Mouse (Mus musculus) v-Abl transformed pro-B cells (cell line): ENCODE data around the gene Fgfr1op2.
"Not testable (repeated sequence)": the region's sequence is repeated elsewhere in the genome, so short reads cannot be mapped to it uniquely, and the experiment has no call there.

Experiments
- in situ Hi-C, 2 experiments: fragments of 400-800 bp; cut with MboI; formaldehyde crosslinking; loops; one replicate each; pipeline ENCODE4 v1.15.1; 2025; ENCODE audit not compliant: unreplicated experiment in 2 of 2

Fgfr1op2 gene

GRCm38 (mm10) chr6:146576903-146577302 lies at the start of gene Fgfr1op2:
Fgfr1op2 (plus strand) TSS chr6:146577203.
- in situ Hi-C loops = loop anchor here (5.0 to 10.0 kb wide), 3 partner anchors 60 to 162 kb away; partner anchors contain the start of gene Itpr2 (in 1 of the 2)

- in situ Hi-C loops = no loop called here
Observed at GRCm38 (mm10) chr6:146527537-146527936, 49.5 kb upstream of the Fgfr1op2 start.

- in situ Hi-C loops = no loop called here
Observed at GRCm38 (mm10) chr6:146530363-146530762, 46.6 kb upstream of the Fgfr1op2 start.

DNA sequence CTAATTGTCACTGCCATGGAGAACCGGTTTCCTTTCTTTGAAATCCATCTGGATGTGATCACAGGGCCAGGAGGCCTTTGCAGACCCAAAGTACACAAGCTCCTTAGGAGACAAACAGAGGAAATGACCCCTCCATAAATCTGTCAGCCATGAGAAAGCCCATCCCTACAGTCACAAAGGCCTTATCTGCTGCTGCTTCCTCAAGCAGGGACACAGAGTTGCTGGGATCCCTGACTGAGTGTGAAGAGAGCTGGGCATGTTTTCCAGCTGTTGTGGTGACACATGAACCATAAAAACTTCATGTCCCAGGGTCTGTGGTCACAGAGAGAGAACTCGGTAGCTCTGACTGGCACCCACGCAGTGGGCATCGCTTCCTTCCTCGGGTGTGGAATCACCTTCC lies 46.2 kb upstream of the Fgfr1op2 start:
- in situ Hi-C loops = no loop called here

- in situ Hi-C loops = no loop called here
Observed at GRCm38 (mm10) chr6:146533146-146533545, 43.9 kb upstream of the Fgfr1op2 start.

DNA sequence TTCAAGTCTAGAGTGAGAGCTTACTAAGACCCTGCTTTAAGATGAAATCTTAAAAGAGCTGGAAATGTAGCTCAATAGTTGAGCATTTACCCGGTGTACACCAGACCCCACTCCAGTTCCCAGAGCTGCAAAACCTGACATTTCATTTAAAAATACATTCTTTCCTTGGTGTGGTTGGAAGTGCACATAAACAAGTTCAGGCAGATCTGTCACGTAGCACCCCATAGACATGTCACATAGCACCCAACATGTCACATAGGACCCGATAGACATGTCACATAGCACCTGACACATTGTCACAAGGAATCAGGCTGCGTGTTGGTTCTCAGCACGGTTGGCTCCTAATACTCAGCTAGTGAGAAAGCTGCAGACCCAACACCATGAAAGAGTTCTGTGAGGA lies 41.5 kb upstream of the Fgfr1op2 start:
- in situ Hi-C loops = no loop called here

- in situ Hi-C loops = no loop called here
Observed at GRCm38 (mm10) chr6:146537111-146537510, 39.9 kb upstream of the Fgfr1op2 start.

- in situ Hi-C loops = no loop called here
Observed at GRCm38 (mm10) chr6:146538071-146538470, 38.9 kb upstream of the Fgfr1op2 start.

GRCm38 (mm10) chr6:146538661-146539060 lies 38.3 kb upstream of the Fgfr1op2 start:
- in situ Hi-C loops = no loop called here

DNA sequence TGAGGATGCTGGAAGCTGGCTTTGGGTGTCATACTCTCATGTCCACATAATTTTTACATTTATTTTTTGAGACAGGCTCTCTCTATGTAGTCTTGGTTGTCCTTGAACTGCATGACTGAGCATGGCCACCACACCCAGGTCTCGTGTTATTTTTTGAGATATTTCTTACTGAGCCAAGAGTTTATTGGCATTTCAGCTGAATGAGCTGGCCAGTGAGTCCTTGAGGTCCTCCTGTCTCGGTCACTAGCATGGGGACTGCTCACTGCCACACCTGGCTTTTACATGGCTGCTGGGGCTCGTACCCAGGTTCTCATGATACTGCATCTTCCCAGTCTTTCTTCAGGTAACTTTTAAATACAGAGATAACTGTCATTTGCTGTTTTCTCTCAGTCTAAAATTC lies 36.6 kb upstream of the Fgfr1op2 start:
- in situ Hi-C loops = no loop called here

- in situ Hi-C loops = no loop called here
Observed at GRCm38 (mm10) chr6:146544622-146545021, 32.4 kb upstream of the Fgfr1op2 start.

DNA sequence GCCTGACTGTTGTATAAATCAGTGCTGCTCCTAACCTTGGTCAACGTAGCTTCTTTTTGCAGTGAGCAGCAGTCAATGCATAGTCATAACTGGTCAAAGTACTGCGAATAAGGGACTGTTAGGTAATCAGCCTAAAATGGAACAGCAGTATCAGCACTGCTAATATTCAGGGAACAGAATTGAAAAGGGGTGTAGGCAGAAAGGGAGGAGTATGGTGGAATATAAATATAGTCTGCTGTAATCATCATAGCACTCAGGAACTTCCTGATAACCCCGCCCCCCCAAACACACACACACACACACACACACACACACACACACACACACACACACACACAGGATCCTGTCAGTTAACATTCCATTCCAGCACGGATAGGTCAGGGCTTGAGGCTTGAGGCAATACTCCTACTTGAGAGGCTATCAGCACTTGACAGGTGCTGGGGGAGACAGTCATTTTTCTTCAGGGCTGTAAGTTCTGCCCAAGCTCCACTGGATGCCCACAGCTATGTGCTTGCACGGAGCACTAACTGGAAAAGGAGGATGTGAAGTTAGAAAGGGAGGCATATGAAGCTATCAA lies 31.6 kb upstream of the Fgfr1op2 start:
- in situ Hi-C loops = no loop called here

DNA sequence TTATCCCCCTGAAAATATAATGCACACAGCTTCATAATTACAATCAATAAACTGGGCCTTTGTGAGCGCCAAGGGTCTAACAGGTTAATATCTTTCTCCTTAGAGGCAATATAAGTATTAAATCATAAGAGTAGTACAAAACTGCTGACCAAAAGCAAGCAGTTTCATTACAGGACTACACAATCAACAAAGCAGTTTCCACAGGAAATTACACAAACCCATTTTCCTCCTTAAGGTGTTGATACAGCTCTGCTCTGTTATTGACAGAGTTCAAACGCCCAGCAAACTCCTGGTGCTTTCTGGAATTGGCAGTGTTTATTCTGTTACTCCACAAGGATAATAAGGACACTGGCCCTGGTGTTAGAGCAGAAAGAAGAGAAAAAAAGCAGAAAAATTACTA lies 26.6 kb upstream of the Fgfr1op2 start:
- in situ Hi-C loops = no loop called here

- in situ Hi-C loops = no loop called here
Observed at GRCm38 (mm10) chr6:146551326-146551725, 25.7 kb upstream of the Fgfr1op2 start.

GRCm38 (mm10) chr6:146562461-146562860 lies 14.5 kb upstream of the Fgfr1op2 start:
- in situ Hi-C loops = not testable (repeated sequence)

- in situ Hi-C loops = loop anchor here in 1 of 2 experiments (10.0 kb wide), 1 partner anchor 157 kb away; no protein-coding TSS in a partner anchor
Observed at GRCm38 (mm10) chr6:146572073-146572472, 4.9 kb upstream of the Fgfr1op2 start.

DNA sequence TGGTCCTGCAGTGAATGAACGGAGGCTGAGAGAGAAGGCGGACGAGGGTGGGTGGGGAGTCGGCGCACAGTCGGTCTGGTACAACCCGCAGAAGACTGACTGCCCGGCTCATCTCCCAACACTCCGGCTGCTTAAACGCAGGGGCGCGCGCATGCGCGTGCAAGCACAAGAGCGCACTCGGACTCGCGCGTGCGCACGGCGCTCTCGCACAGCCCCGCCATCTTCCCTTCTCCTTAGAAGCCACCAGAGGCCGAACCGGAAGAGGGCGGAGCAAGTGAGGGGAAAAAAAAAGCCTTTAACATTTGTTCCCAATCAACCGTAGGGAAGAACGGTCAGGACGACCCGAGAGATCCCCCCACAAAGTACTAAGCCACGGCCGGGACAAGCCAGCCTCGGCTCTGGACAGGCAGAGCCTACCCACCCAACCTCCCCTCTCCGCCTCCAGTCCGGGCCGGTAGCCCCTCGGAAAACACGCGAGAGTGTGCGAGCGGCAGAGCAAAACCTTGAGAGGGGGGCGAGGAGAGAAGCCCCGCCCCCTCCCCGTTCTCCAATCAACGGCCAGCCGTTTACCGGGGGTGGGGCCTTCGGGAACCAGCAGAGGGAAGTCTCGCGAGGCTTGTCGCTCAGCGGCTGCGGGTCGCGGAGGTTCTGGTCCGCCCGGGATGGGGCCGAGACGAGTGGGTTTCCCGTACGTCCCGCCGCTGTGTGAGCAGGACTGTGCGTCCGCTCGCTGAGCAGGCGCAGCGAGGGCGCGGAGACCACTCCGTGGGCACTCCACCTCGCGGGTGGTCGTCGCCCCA lies 507 bp downstream of the Fgfr1op2 start, which contains the start of gene Ints13:
Gene Ints13, minus strand, starts transcription at position 526 of the 800 bp plus-strand sequence.
- in situ Hi-C loops = loop anchor here (5.0 to 10.0 kb wide), 3 partner anchors 60 to 163 kb away; partner anchors contain the start of gene Itpr2 (in 1 of the 2)

DNA sequence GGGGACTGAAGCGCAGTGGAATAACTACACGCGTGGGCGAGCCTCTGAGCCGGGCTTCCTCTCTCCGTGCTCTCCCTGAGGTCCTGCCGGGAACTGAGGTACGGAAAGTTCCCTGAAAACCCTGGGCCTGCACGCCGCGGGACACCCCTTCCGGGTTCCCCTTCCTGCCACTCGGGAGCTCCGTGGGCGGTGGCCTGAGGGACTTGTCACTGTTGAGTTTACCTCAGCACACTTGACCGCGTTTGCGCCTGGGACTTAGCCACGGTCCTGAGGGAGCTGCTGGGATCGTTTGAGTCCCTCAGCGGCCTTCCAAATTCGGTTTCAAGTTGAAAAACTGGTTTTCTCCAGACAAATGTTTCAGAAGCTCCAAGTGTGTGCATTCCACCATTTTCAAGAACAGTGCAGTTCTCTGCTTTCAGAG lies 1.1 kb downstream of the Fgfr1op2 start:
- in situ Hi-C loops = loop anchor here (5.0 to 10.0 kb wide), 3 partner anchors 61 to 163 kb away; partner anchors contain the start of gene Itpr2 (in 1 of the 2)

DNA sequence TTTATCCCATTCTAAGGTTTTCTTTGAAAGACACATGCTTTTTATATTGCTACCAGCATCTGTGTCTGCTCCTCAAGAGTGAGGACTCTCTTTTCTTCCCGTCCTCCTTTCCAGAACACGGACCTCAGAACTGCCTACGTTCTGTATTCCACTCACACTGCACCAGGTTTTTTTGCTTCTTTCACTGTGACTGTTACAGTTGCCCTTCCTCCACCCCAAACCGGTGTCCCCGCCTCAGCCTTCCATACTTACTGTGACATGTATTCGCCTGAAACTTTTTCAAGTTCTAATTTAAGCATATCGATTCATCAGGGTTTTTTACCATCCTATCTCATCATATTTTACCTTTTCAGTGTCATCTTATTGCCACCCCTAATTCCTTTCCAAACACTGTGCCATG lies 1.6 kb downstream of the Fgfr1op2 start:
- in situ Hi-C loops = loop anchor here (5.0 to 10.0 kb wide), 3 partner anchors 61 to 164 kb away; partner anchors contain the start of gene Itpr2 (in 1 of the 2)

DNA sequence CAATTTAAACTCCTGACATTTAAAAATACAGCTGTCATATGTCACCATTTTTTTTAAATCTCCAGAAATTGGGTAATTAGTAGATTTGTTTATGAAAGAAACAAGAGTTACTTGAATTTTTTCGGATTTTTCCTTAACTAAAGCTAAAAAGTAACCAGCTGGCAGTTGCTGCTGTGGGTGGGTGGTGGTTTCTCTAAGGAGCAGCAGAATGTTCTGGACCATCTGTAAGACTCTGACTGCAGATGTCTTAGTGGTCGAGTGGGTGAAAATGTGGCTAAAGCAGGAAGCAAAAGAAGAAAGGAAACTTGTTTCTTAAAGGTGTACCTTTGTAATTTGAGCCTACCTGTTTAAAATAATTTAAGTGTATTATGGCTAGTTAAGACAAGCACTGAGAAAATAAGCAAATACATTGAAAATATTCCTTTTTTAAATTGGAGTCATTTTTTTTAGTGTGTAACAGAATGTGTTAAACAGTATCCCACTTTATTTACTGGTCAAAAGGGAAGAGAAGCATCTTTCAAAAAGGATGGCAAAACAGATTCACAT lies 3.5 kb downstream of the Fgfr1op2 start:
- in situ Hi-C loops = no loop called here

DNA sequence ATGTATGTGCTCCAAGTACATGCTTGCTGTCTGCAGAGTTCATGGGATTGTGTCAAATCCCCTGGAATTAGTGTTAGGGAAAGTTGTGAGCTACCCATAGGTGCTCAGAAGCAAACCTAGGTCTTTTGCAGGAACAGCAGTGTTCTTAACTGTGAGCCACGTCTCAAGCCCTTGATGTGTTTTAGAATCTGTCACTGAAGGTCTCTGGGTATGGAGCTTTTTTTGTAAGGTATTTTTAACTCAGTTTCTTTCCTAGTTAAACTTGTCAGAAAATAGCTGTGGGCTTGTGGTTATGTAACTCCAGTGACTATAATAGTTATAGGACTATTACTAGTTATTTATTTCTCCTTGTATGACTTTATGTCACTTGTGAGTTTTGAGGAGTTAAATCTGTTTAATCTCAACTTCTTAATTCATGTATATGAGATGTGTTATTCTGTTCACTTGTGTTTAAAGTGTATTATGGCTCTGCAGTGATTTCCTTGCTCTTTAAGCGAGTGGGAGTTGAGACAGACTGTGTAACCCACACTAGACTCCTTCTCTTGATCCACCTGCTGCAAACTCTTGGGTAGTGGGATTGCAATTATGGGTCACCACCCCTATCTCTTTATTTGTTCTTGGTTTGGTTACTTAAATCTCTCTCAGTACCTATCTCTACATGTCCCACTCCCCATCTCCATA lies 6.5 kb downstream of the Fgfr1op2 start:
- in situ Hi-C loops = no loop called here
